10 mouse cellular contexts compared by ENCODE assay signal in the genomic region with DNA sequence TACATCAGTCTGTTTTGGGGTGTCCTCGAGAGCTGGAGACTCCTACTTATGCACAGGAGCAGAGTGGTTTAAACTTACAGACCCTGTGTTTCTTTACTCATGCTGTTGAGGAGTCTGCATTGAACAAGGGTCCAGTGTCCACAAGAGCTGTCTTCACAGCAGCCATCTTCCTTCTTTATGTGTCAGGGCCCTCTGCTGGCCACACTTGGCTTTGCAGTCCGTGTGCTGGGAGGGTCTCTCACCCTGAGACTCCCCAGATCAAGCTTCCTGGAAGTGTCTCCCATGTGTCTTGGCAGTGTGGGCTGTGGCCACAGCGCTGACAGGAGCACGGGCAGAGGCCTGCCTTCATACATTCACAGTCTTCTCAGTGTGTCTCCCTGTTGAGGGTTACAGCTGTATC. TPM values are rescaled to one million over a fixed set of nuclear protein-coding genes. Genes with fewer than 3 reads are reported as not detected.
DNase-seq lines count a peak whose midpoint lies in the region; ATAC-seq and TF ChIP-seq lines count a peak whose summit lies in the region.
"Had no signal": no experiment of that assay in that cellular context is flagged by ENCODE, and none has a peak within 500 bp of the region (broad histone marks: within the 10 kb centered on the region; RNA-seq: fewer than 3 reads in every experiment).

No protein-coding gene starts in this region.

- peak; percentile 41; the same call in 1 of the 2 replicates for ATAC-seq in lung, embryonic 14.5 days (ENCODE audit: insufficient read depth)

- no peak overlapping the region for H3K4me2 ChIP-seq in lung, embryonic 14.5 days
- H3K4me2 ChIP-seq: heart, embryonic 15.5 days had no signal

- TF ChIP-seq CTCF in MEL (IDR thresholded peaks at IDR 0.05 in 2 of 3, conservative IDR thresholded peaks at IDR 0.05 in 1 of 3; ENCODE audit: control insufficient read depth in 1 of 3, insufficient read depth in 1 of 3, low read depth in 2 of 3, low read length in 3 of 3, poor library complexity in 1 of 3, severe bottlenecking in 1 of 3) = peak; percentile 65 to 71 (median 71)
- peak; percentile 89 for TF ChIP-seq CTCF in lung, embryonic 14.5 days (IDR thresholded peaks at IDR 0.05; ENCODE audit: low read depth)
- TF ChIP-seq CTCF in testis, adult 2 months (IDR thresholded peaks at IDR 0.05; ENCODE audit: control insufficient read depth, insufficient read depth, insufficient replicate concordance, low read depth, low read length) = peak; percentile 58; the same call in 1 of the 2 replicates

- no peaks in the 10 kb centered on the region for H3K79me2 ChIP-seq in MEL (ENCODE audit: control insufficient read depth, insufficient read depth, low read length, poor library complexity)

- H3K27ac ChIP-seq in MEL (ENCODE audit: control insufficient read depth, low read depth, low read length) = no peak overlapping the region
- H3K27ac ChIP-seq in lung, embryonic 14.5 days (ENCODE audit: low read depth) = no peak overlapping the region
- H3K27ac ChIP-seq in testis, adult 2 months (ENCODE audit: control insufficient read depth, insufficient read depth, low read depth, low read length) = no peak overlapping the region
- H3K27ac ChIP-seq: heart, embryonic 15.5 days had no signal

- TF ChIP-seq POLR2A in MEL (IDR thresholded peaks at IDR 0.05; ENCODE audit: control insufficient read depth in 1 of 2, insufficient read depth in 1 of 2, low read depth in 1 of 2, low read length in 2 of 2, poor library complexity in 1 of 2) = no peak
- no peak for TF ChIP-seq POLR2A in testis, adult 2 months (IDR thresholded peaks at IDR 0.05; ENCODE audit: control insufficient read depth, low read depth, low read length)

- no peaks in the 10 kb centered on the region for H3K9me3 ChIP-seq in MEL (replicated peaks; ENCODE audit: insufficient read depth, low read length)
- H3K9me3 ChIP-seq in lung, embryonic 14.5 days (ENCODE audit: low read depth, low read length) = no peaks in the 10 kb centered on the region
- H3K9me3 ChIP-seq: heart, embryonic 15.5 days had no signal

- 21% methylated on average over 4 of the region's 4 CpGs for WGBS in lung, embryonic 14.5 days

- peak; percentile 43 for TF ChIP-seq RAD21 in MEL (IDR thresholded peaks at IDR 0.05; ENCODE audit: low read depth, low read length)

- no peak overlapping the region for H3K4me3 ChIP-seq in MEL (ENCODE audit: control insufficient read depth in 1 of 2, insufficient read depth in 1 of 2, low read depth in 2 of 2, low read length in 2 of 2)
- no peak overlapping the region for H3K4me3 ChIP-seq in lung, embryonic 14.5 days (ENCODE audit: low read depth, low read length)
- H3K4me3 ChIP-seq in testis, adult 2 months (ENCODE audit: control insufficient read depth, low read depth, low read length) = no peak overlapping the region
- H3K4me3 ChIP-seq: heart, embryonic 15.5 days; myocyte had no signal

- H3K9ac ChIP-seq in MEL (ENCODE audit: control insufficient read depth, low read depth, low read length, poor library complexity, severe bottlenecking) = no peak overlapping the region
- no peak overlapping the region for H3K9ac ChIP-seq in lung, embryonic 14.5 days
- H3K9ac ChIP-seq: heart, embryonic 15.5 days had no signal

- H3K27me3 ChIP-seq in MEL (ENCODE audit: control insufficient read depth in 1 of 2, insufficient read depth in 2 of 2, low read length in 2 of 2) = no peaks in the 10 kb centered on the region
- H3K27me3 ChIP-seq in lung, embryonic 14.5 days (ENCODE audit: insufficient read depth, low read length) = no peaks in the 10 kb centered on the region
- no peaks in the 10 kb centered on the region for H3K27me3 ChIP-seq in testis, adult 2 months (ENCODE audit: control insufficient read depth, insufficient read depth, low read length)
- H3K27me3 ChIP-seq: heart, embryonic 15.5 days had no signal

- TF ChIP-seq EP300 in MEL (IDR thresholded peaks at IDR 0.05; ENCODE audit: low read depth in 1 of 2, low read length in 2 of 2) = no peak

- no peaks in the 10 kb centered on the region for H3K36me3 ChIP-seq in MEL (ENCODE audit: control insufficient read depth in 1 of 2, insufficient read depth in 2 of 2, low read length in 2 of 2)
- H3K36me3 ChIP-seq in lung, embryonic 14.5 days (ENCODE audit: insufficient read depth) = peaks cover 23% of the 10 kb centered on the region; the same call in 1 of the 2 replicates
- H3K36me3 ChIP-seq in testis, adult 2 months (ENCODE audit: control insufficient read depth, insufficient read depth, low read length) = no peaks in the 10 kb centered on the region

- H3K4me1 ChIP-seq in MEL (ENCODE audit: control insufficient read depth in 1 of 2, insufficient read depth in 2 of 2, low read length in 2 of 2) = no peaks in the 10 kb centered on the region
- no peaks in the 10 kb centered on the region for H3K4me1 ChIP-seq in lung, embryonic 14.5 days (ENCODE audit: insufficient read depth)
- H3K4me1 ChIP-seq in testis, adult 2 months (ENCODE audit: control insufficient read depth, insufficient read depth, low read length) = no peaks in the 10 kb centered on the region; the same call in 1 of the 2 replicates
- H3K4me1 ChIP-seq: heart, embryonic 15.5 days had no signal

- peak; percentile 28 to 31 for DNase-seq in left cerebral cortex, adult 18-20 months (ENCODE audit: low spot score in 2 of 2)
- DNase-seq in left cerebral cortex, adult 11 months (ENCODE audit: low spot score) = no peak
- DNase-seq in MEL (ENCODE audit: low read depth, low spot score) = peak; percentile 46
- peak; percentile 31 to 39 for DNase-seq in adrenal gland, postnatal 36 days
- DNase-seq in heart, postnatal 4 days = peak; percentile 64
- peak; percentile 86 for DNase-seq in lung, embryonic 14.5 days
- no peak for DNase-seq in urinary bladder, postnatal 14 days (ENCODE audit: low spot score)

TF ChIP-seq in MEL, 35 proteins besides CTCF, POLR2A, EP300 and RAD21:
- TF ChIP-seq SMC3 (IDR thresholded peaks at IDR 0.05; ENCODE audit: low read depth, low read length) (peak; percentile 63), NELFE (IDR thresholded peaks at IDR 0.05; ENCODE audit: low read depth, low read length) (no peak)

RNA-seq across cellular contexts. Expression of gene Tmem260, which starts 48.0 kb away (rescaled TPM):
- total RNA-seq in left cerebral cortex, adult 18-20 months (2021) = 10 to 100 TPM; 23.8 TPM
- total RNA-seq in MEL (2012; rRNA removed) = 2.7 and 2.8 TPM in 2 replicates
- 1 to 10 TPM in 1 of 2 experiments, not detected in 1; 5.6 TPM for polyA plus RNA-seq in MEL (2012; ENCODE audit: insufficient read depth in 1 of 2, insufficient read length in 2 of 2, low read depth in 1 of 2, low replicate concordance in 2 of 2, missing spikeins in 1 of 2)
- total RNA-seq in adrenal gland, postnatal 36 days (2021) = 10 to 100 TPM; 31.1 to 34.0 TPM
- total RNA-seq in heart, postnatal 4 days (2021) = 10 to 100 TPM; 11.6 to 12.5 TPM
- 25.9 and 26.7 TPM in 2 replicates for polyA plus RNA-seq in lung, embryonic 14.5 days (2014; fragmentation: Nextera tagmentation; extraction: Ambion mirVana)
- 7.5 and 9.3 TPM in 2 replicates for polyA plus RNA-seq in testis, adult 2 months (2012; rRNA removed)

Comparison
In these comparisons a context has a peak if more than half of its experiments do, and no peak if none do; other contexts are left out.
1. DNase-seq: peak in left cerebral cortex, adult 18-20 months (2 of 2), MEL (single experiment), adrenal gland, postnatal 36 days (2 of 2), heart, postnatal 4 days (single experiment) and lung, embryonic 14.5 days (single experiment); none in left cerebral cortex, adult 11 months (single experiment) and urinary bladder, postnatal 14 days (single experiment).
2. Peak in every context shown above with its lines, with median percentiles within 50 percentile points of each other: CTCF ChIP-seq.